Mouse (Mus musculus): ENCODE data around the gene Sort1. TPM values are rescaled to one million over a fixed set of nuclear protein-coding genes. Genes with fewer than 3 reads are reported as not detected.

Sort1 gene
- polyA plus RNA-seq, 1 experiment from 2014 or later: 12.1 TPM

DNA sequence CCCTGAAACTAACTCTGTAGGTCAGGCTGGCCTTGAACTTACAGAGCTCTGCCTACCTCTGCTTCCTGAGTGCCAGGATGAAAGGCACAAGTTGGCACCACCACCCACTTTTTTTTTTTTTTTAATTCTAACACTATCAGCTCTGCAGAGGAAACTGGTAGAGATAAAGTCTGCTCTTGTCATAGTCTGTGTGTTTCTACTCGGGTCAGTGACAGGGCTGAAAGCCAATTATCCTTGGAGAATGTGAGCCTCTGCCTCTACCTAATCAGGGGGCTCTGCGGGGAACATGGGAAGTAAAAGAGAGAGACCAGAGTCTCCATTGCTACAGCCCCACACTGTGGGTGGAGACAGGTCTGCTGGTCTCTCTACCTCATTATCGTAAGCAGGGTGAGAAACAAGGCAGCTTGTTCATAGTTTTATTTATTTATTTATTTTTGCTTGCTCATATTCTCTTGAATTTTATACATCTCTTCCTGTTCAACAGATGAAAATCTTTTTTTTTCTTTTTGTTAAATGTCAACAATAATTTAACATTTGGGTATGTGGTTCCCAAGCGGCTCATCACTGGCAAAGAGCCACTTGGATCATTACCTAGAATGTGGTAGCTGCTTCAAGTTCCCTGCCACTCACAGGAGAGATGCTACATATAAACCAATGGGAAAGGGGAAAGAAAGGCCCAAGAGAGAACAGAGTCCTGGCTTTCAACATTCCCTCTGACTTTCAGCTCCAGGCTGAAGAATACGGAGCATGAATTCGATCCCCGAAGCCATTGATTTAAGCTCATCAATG, 95.2 kb downstream of the Sort1 start:
- WGBS: 87% methylated on average over 7 of the region's 7 CpGs
- H3K4me3 ChIP-seq (replicated peaks): no peak overlapping the region
- no peaks in the 10 kb centered on the region for H3K36me3 ChIP-seq
- ATAC-seq (replicated peaks; ENCODE audit: low FRiP score): no peak
- H3K27ac ChIP-seq: no peak overlapping the region
- no peaks in the 10 kb centered on the region for H3K27me3 ChIP-seq
- no peak overlapping the region for H3K9ac ChIP-seq
- no peaks in the 10 kb centered on the region for H3K9me3 ChIP-seq (replicated peaks)
- no peak overlapping the region for H3K4me2 ChIP-seq
- H3K4me1 ChIP-seq: peaks cover 19% of the 10 kb centered on the region

DNA sequence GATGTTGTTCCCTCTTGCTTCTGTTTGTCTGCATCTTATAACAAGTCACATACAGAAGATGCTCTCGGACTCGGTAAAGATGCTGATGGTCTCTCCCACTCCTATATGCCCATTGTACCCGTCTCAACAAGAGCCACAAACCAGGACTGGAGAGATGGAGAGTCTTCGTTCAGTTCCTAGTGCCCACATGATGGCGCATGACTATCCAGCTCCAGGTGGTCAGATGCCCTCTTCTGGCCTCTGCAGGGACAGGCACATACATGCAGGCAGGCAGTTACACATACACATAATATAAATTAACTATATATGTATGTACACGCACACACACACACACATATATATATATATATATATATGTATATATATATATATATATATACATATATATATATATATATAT, 96.8 kb downstream of the Sort1 start:
- Histone ChIP-seq H3K36me3 (no peaks in the 10 kb centered on the region; the same call in 1 of the 2 replicates), H3K4me3 (replicated peaks) (no peak overlapping the region), H3K4me1 (peaks cover 31% of the 10 kb centered on the region), H3K4me2 (no peak overlapping the region), H3K9ac (no peak overlapping the region), H3K9me3 (replicated peaks) (no peaks in the 10 kb centered on the region), H3K27me3 (no peaks in the 10 kb centered on the region), H3K27ac (no peak overlapping the region)
- ATAC-seq (replicated peaks; ENCODE audit: low FRiP score): no peak
- 80% methylated on average over 6 of the region's 6 CpGs for WGBS

DNA sequence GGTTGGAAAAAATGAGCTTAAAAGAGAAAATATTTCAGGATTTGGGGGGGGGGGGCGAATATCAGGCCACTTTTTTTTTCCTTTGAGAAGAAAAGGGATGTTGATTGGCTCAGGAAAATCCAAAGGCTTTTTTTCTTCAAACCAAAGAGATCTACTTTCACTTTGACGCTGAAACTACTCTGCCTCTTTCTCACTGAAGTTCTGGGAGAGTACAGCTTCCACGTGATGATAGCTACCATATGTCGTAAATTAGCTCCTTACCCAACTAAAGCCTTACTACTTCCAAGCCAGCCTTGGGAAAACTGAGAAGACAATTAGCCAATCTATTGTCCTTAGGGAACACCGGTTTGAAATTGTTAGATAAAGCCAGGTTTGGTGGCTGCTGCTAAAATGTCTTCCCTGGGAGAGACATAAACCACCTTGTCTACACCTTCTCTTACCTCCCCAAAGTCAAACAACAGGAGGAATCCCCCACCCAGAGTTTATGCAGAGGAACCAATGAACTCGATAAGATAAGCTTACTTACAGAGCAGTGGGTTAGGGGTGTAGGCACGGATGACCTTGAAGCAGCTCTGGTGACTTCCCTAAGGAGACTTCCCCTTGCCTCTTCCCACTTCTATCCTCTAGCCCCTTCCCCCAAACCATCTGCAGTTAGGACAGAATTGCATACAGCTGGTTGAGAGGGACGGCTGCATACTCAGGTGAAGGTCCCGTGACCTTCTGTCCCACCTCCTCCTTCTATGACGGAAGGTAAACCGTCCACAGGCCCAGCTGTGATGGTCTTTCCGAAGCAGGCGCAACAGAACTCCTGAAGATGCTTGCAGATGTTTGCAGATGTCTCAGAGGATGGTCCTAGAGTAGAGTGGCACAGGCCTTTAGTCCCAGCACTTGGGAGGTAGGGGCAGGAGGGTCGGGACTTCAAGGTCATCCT, 98.3 kb downstream of the Sort1 start:
- Histone ChIP-seq H3K4me1 (peaks cover 31% of the 10 kb centered on the region), H3K36me3 (peaks cover 10% of the 10 kb centered on the region), H3K4me3 (replicated peaks) (no peak overlapping the region), H3K9me3 (replicated peaks) (no peaks in the 10 kb centered on the region), H3K27me3 (no peaks in the 10 kb centered on the region), H3K9ac (no peak overlapping the region), H3K4me2 (peak overlapping the region; percentile 81), H3K27ac (0 out of 2 replicates have a peak overlapping the region, but pooled peaks have one; percentile 63)
- no peak for ATAC-seq (replicated peaks; ENCODE audit: low FRiP score)
- 63% methylated on average over 14 of the region's 14 CpGs for WGBS

DNA sequence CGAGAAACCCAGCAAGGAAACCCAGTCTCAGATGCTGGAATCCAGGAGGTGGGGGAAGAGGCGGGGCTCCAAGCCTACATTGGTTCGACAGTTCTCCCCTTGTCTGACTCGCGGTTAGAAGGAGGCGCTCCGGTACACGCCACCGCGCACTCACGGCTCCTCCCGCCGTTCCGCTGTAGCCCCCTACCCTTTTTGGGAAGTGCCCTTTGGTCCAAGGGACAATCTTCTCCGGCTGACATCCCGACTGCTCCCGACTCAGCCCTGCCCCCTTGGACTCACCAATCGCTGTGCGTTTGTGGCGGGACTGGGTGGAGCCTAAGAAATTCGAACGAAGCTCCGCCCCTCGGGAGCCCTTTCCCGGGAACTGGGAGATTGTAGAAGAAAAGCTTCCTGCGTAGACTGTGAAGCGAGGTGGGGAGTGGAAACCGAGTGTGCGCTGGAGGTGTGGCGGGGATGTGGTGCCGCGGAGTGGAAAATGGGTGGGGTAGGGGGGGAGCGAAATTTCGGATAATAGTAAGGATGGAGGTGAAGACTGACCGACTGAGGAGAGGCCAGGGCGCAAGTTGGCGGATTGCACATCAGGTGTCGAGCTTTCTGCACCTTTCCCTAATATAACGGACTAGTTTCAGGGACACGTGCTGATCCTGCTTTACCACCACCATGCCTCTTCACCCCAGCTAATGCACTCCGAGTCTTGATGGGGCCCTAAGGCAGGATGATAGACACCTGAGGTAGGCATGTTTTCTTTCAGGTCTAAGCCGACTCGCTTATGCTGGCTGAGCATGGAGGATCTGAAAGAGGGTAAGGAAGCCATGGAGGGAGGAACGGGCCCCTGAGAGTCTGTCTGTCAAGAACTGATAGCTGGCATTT, 99.8 kb downstream of the Sort1 start, which contains the start of gene Psrc1:
Psrc1 (plus strand) TSS at position 355 of the 870 bp plus-strand sequence.
- Histone ChIP-seq H3K4me2 (peak within 1 kb of the TSS; percentile 81), H3K9me3 (replicated peaks) (no peaks in the 10 kb centered on the region), H3K27me3 (no peaks in the 10 kb centered on the region), H3K4me1 (peaks cover 33% of the 10 kb centered on the region), H3K36me3 (peaks cover 19% of the 10 kb centered on the region), H3K4me3 (replicated peaks) (peak within 1 kb of the TSS; percentile 79), H3K9ac (peak within 1 kb of the TSS; percentile 62), H3K27ac (peak within 1 kb of the TSS; percentile 63)
- WGBS: under 1% methylated on average over 44 of the region's 44 CpGs
- peak; percentile 93 for ATAC-seq (replicated peaks; ENCODE audit: low FRiP score)

DNA sequence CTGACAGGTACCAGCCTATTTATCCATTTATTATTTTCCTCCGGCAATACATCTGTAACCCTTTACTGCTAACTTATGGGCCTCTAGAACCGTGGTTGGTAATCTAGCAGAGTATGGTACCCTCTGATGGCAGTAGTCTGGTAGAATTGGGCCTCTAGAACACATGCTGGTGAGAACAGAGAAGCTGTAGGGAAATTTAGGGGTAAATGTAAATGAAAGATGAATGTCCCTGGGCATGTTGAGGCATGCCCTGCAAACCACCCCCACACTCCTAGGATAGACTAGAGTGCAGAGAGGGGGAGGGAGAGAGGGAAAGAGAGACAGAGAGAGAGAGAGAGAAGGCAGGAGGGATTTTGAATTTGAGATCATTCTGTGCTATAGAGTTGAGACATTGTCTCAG, 100.5 kb downstream of the Sort1 start:
- no peaks in the 10 kb centered on the region for H3K9me3 ChIP-seq (replicated peaks)
- H3K27ac ChIP-seq: no peak overlapping the region
- peaks cover 38% of the 10 kb centered on the region for H3K4me1 ChIP-seq
- ATAC-seq (replicated peaks; ENCODE audit: low FRiP score): no peak
- peak overlapping the region; percentile 62 for H3K9ac ChIP-seq
- peaks cover 19% of the 10 kb centered on the region for H3K36me3 ChIP-seq
- no peaks in the 10 kb centered on the region for H3K27me3 ChIP-seq
- H3K4me2 ChIP-seq: peak overlapping the region; percentile 81
- WGBS: 42% methylated on average over 2 of the region's 2 CpGs
- H3K4me3 ChIP-seq (replicated peaks): peak overlapping the region; percentile 79

DNA sequence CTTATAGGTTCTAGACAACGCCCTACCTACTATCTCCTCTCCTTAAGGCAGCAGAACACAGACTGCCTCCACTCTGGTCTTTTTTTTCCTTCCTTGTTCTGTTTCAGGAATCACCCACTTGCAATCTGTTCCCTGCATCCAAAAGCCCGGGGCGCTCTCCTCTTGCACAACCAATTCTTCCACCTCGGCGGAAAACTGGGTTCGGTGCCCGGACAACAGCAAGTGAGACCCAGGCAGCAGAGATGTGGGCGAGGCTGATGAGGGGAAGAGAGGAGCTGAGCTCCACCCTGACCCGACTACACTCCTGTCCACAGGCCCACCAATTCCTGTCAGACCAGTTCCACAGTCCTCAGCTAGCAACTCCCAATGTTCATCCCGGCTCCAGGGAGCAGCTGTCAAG, 102.3 kb downstream of the Sort1 start:
- H3K9ac ChIP-seq: no peak overlapping the region
- peaks cover 40% of the 10 kb centered on the region for H3K4me1 ChIP-seq
- peaks cover 19% of the 10 kb centered on the region for H3K36me3 ChIP-seq
- no peak for ATAC-seq (replicated peaks; ENCODE audit: low FRiP score)
- 91% methylated on average over 10 of the region's 10 CpGs for WGBS
- no peaks in the 10 kb centered on the region for H3K9me3 ChIP-seq (replicated peaks)
- H3K4me2 ChIP-seq: no peak overlapping the region
- H3K27ac ChIP-seq: no peak overlapping the region
- H3K27me3 ChIP-seq: no peaks in the 10 kb centered on the region
- H3K4me3 ChIP-seq (replicated peaks): no peak overlapping the region

DNA sequence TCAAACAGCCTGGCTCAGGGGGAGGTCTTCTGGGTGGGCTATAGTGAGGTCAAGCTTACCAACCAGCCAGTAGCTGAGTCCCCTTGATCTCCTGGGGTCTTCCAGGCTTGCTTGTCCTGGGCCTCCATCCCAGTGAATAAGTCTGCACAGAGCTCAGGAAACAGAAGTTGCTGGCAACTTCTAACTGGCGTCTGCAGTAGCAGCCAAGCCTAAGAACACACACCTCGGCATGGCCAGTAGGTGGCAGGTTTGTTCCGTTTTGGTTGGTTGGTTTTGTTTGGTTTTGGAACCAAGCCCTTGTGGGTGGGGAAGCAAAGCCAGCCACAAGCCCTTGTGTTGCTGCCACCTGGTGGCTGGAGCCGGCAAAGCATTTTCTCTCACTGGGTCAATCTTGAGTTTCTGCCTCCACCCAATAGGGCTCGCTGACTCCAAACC, 105.2 kb downstream of the Sort1 start:
- peaks cover 43% of the 10 kb centered on the region for H3K4me1 ChIP-seq
- peak overlapping the region; percentile 54; the same call in 1 of the 2 replicates for H3K27ac ChIP-seq
- peak; percentile 79 for ATAC-seq (replicated peaks; ENCODE audit: low FRiP score)
- WGBS: 2% methylated on average over 5 of the region's 5 CpGs
- no peak overlapping the region for H3K4me3 ChIP-seq (replicated peaks)
- H3K9me3 ChIP-seq (replicated peaks): no peaks in the 10 kb centered on the region
- no peaks in the 10 kb centered on the region for H3K27me3 ChIP-seq
- H3K4me2 ChIP-seq: peak overlapping the region; percentile 42
- H3K9ac ChIP-seq: no peak overlapping the region
- peaks cover 30% of the 10 kb centered on the region for H3K36me3 ChIP-seq

DNA sequence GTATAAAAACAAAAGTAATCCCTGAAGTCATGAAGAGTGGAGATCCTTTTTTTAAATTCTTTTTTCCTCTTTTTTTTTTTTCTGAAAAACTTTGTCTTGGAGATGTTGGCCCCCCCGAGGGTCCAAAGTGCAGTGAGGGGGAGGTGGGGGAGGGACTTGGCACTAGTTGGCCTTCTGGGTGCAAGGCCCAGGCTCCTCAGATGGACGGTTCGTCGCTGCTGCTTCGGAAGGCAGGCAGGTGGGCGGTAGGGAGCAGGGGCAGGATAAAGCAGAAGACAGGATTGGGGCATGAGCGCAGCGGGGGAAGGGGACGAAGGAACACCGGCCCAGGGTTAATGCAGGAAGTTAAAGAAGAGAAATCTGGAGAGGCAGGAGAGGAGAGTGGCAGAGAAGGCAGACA, 108.4 kb downstream of the Sort1 start:
- Histone ChIP-seq H3K9ac (no peak overlapping the region), H3K4me3 (replicated peaks) (no peak overlapping the region), H3K36me3 (peaks cover 49% of the 10 kb centered on the region), H3K4me1 (peaks cover 32% of the 10 kb centered on the region), H3K27ac (peak overlapping the region; percentile 64), H3K4me2 (peak overlapping the region; percentile 37), H3K27me3 (no peaks in the 10 kb centered on the region), H3K9me3 (replicated peaks) (no peaks in the 10 kb centered on the region)
- ATAC-seq (replicated peaks; ENCODE audit: low FRiP score): no peak
- 12% methylated on average over 10 of the region's 10 CpGs for WGBS

DNA sequence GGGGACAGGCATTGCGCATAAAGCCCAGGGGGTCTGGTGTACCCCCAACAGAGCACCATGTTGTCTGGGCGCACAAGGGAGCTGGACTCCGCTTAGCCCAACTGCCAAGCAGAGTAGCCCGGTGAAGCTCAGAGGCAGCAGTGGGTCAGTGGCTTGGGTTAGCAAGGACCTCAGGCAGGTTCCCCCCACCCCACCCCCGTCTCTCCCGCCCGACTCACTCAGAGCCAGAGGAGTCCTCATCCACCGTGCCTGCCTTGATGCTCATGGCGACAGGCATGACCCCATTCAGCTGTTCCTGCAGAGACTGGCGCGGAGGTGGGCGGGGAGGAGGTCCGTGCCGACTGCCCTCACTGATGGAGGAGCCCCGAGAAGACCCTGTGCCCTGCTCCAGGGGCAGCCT, 108.9 kb downstream of the Sort1 start:
- 0 out of 2 replicates have a peak, but pooled peaks have one; percentile 17 for ATAC-seq (replicated peaks; ENCODE audit: low FRiP score)
- peaks cover 32% of the 10 kb centered on the region for H3K4me1 ChIP-seq
- H3K36me3 ChIP-seq: peaks cover 50% of the 10 kb centered on the region
- H3K9me3 ChIP-seq (replicated peaks): no peaks in the 10 kb centered on the region
- 54% methylated on average over 15 of the region's 15 CpGs for WGBS
- H3K27me3 ChIP-seq: no peaks in the 10 kb centered on the region
- H3K4me2 ChIP-seq: peak overlapping the region; percentile 37
- H3K4me3 ChIP-seq (replicated peaks): no peak overlapping the region
- H3K27ac ChIP-seq: peak overlapping the region; percentile 64
- no peak overlapping the region for H3K9ac ChIP-seq

DNA sequence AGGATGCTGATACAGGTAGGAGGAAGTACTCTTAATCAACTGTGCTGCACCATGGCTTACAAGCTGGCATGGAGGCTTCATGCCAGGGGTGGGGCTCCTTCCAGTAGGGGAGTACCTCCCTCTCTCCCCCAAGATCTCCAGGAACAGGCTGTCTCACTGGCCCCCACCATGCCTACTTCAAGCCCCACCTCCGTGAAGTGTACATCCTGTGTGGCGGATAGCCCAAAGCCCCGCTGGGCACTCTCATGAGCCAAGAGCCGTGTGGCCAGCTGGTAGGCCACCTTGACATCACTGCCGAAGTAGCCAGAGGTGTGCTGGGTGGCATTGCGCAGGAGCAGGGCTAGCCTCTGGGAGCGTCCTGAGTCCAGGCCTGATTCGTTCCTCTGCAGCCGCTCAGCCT, 114.4 kb downstream of the Sort1 start:
- H3K27me3 ChIP-seq: 0 out of 2 replicates have a peak, but pooled peaks cover 3% of the 10 kb centered on the region
- ATAC-seq (replicated peaks; ENCODE audit: low FRiP score): no peak
- 87% methylated on average over 9 of the region's 9 CpGs for WGBS
- no peak overlapping the region for H3K4me3 ChIP-seq (replicated peaks)
- no peaks in the 10 kb centered on the region for H3K9me3 ChIP-seq (replicated peaks)
- H3K9ac ChIP-seq: no peak overlapping the region
- H3K4me2 ChIP-seq: no peak overlapping the region
- peaks cover 90% of the 10 kb centered on the region for H3K36me3 ChIP-seq
- H3K4me1 ChIP-seq: peaks cover 14% of the 10 kb centered on the region
- H3K27ac ChIP-seq: no peak overlapping the region

DNA sequence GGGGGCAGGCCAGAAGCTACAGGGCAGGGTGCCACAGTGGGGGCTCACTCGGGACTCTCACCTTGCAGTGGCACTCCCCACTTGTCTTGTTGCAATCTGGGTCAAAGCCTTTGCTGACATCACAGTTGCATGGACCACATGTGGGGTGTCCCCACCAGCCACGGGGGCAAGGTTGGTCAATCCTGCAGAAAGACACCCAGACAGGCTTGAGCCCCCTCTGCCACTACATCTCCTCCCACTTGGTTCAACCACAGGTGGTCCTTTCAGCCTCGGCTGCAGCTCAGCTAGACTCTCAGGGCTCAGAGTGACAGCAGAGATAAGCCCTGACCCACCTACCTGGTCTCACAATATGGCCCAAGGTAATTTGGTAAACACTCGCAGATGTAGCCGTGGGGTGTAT, 116.6 kb downstream of the Sort1 start:
- no peak overlapping the region for H3K9ac ChIP-seq
- WGBS: 87% methylated on average over 5 of the region's 5 CpGs
- H3K4me3 ChIP-seq (replicated peaks): no peak overlapping the region
- H3K36me3 ChIP-seq: peaks cover 85% of the 10 kb centered on the region
- H3K4me2 ChIP-seq: no peak overlapping the region
- H3K4me1 ChIP-seq: peaks cover 25% of the 10 kb centered on the region
- no peak for ATAC-seq (replicated peaks; ENCODE audit: low FRiP score)
- 0 out of 2 replicates have a peak, but pooled peaks cover 3% of the 10 kb centered on the region for H3K27me3 ChIP-seq
- H3K9me3 ChIP-seq (replicated peaks): no peaks in the 10 kb centered on the region
- no peak overlapping the region for H3K27ac ChIP-seq
